Mouse (Mus musculus): ENCODE results near the gene Crb2. TPM values are rescaled to one million over a fixed set of nuclear protein-coding genes. Genes with fewer than 3 reads are reported as not detected.

Crb2 gene
- total and polyA plus RNA-seq, 2 experiments from 2014 or later = 0.46 to 3.7 TPM

DNA sequence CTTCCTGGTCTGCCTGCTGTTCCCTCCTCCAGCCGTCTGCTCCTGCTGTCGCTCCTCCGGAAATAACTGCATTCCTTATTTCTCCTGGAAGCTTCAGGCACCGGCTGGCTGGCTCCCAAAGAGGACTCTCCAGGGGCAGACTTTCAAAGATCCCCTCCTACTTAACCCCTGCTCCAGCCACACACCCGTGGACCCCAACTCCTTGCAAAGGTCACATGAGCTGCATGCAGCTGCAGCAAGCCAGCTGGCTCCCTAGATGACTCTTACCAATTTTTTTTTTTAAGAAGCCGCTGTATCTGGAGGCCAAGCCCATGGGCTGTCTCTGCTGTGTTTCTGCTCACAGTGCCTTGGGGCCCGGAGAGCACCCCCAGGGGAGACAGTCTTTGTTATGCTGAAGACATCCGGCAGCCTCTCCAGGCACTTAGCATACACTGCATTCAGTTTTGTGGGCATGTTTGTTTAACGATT, 8.9 kb upstream of the Crb2 start:
- Histone ChIP-seq H3K9ac (replicated peaks; ENCODE audit: low read depth, low read length) (no peak overlapping the region), H3K4me3 (ENCODE audit: low read depth, low read length) (no peak overlapping the region), H3K36me3 (replicated peaks; ENCODE audit: control insufficient read depth, insufficient read depth, low read length) (no peaks in the 10 kb centered on the region), H3K9me3 (replicated peaks; ENCODE audit: control insufficient read depth, low read length) (no peaks in the 10 kb centered on the region), H3K27ac (ENCODE audit: low read depth) (peak overlapping the region; percentile 39; the same call in 1 of the 2 replicates), H3K4me2 (ENCODE audit: low read depth, low read length) (peak overlapping the region; percentile 25), H3K27me3 (ENCODE audit: control insufficient read depth, insufficient read depth, low read length) (no peaks in the 10 kb centered on the region), H3K4me1 (ENCODE audit: control insufficient read depth, insufficient read depth) (peaks cover 30% of the 10 kb centered on the region)
- DNase-seq (ENCODE audit: low spot score) (peak; percentile 73), ATAC-seq (ENCODE audit: insufficient read depth, low read depth) (peak; percentile 15)
- TF ChIP-seq CTCF (IDR thresholded peaks at IDR 0.05; ENCODE audit: low read depth) (no peak), EP300 (IDR thresholded peaks at IDR 0.05; ENCODE audit: low read depth) (no peak)
- 11% methylated on average over 9 of the region's 9 CpGs for WGBS

DNA sequence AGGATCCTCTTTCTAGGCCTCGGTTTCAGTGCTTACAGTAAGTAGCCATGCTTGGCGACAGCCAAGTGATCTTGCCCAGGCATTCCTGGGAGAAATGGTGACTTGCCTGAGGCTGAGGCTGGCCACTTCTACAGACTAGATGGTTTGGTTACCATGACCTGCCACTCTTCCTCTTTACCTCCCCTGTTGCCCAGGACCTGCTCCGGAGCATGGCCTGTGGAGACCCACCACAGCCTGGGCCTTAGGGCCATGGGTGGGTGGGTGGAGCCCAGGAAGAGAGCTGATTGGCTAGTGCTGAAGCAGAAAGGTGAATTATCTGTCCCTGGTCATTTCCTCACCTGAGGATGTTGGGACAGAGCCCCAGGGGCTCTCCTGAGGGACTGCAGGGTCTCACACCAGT, 8.3 kb upstream of the Crb2 start:
- H3K27me3 ChIP-seq (ENCODE audit: control insufficient read depth, insufficient read depth, low read length) = no peaks in the 10 kb centered on the region
- peak overlapping the region; percentile 39; the same call in 1 of the 2 replicates for H3K27ac ChIP-seq (ENCODE audit: low read depth)
- peaks cover 30% of the 10 kb centered on the region for H3K4me1 ChIP-seq (ENCODE audit: control insufficient read depth, insufficient read depth)
- H3K9me3 ChIP-seq (replicated peaks; ENCODE audit: control insufficient read depth, low read length) = no peaks in the 10 kb centered on the region
- H3K4me2 ChIP-seq (ENCODE audit: low read depth, low read length) = no peak overlapping the region
- TF ChIP-seq CTCF (IDR thresholded peaks at IDR 0.05; ENCODE audit: low read depth) (no peak), EP300 (IDR thresholded peaks at IDR 0.05; ENCODE audit: low read depth) (no peak)
- WGBS = 79% methylated on average over 3 of the region's 3 CpGs
- no peak overlapping the region for H3K4me3 ChIP-seq (ENCODE audit: low read depth, low read length)
- no peak overlapping the region for H3K9ac ChIP-seq (replicated peaks; ENCODE audit: low read depth, low read length)
- DNase-seq (ENCODE audit: low spot score) = no peak
- no peak for ATAC-seq (ENCODE audit: insufficient read depth, low read depth)
- no peaks in the 10 kb centered on the region for H3K36me3 ChIP-seq (replicated peaks; ENCODE audit: control insufficient read depth, insufficient read depth, low read length)

DNA sequence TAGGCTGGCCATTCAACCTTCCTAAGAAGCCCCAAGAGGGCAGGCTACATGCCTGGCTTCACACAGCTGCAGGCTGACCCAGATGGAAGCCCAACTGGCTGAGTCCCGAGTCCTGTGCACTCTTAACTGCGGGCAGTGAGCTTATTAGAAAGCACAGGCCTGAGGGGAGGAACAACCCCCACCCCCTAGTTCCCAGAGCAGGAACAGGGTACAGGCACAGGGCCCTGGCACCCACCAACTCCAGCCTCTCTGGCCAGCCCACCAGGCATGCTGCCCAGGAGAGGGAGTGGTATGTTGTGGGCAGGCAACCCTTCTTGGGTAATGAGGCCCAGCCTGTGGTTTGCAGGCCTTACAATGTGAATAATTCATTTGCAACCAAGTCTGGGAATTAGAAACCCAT, 7.1 kb upstream of the Crb2 start:
- Histone ChIP-seq H3K27ac (ENCODE audit: low read depth) (no peak overlapping the region), H3K9ac (replicated peaks; ENCODE audit: low read depth, low read length) (no peak overlapping the region), H3K27me3 (ENCODE audit: control insufficient read depth, insufficient read depth, low read length) (no peaks in the 10 kb centered on the region), H3K4me2 (ENCODE audit: low read depth, low read length) (no peak overlapping the region), H3K9me3 (replicated peaks; ENCODE audit: control insufficient read depth, low read length) (no peaks in the 10 kb centered on the region), H3K4me1 (ENCODE audit: control insufficient read depth, insufficient read depth) (peaks cover 30% of the 10 kb centered on the region), H3K36me3 (replicated peaks; ENCODE audit: control insufficient read depth, insufficient read depth, low read length) (no peaks in the 10 kb centered on the region), H3K4me3 (ENCODE audit: low read depth, low read length) (no peak overlapping the region)
- DNase-seq (ENCODE audit: low spot score) = no peak
- TF ChIP-seq EP300 (IDR thresholded peaks at IDR 0.05; ENCODE audit: low read depth) = no peak
- no peak for TF ChIP-seq CTCF (IDR thresholded peaks at IDR 0.05; ENCODE audit: low read depth)
- ATAC-seq (ENCODE audit: insufficient read depth, low read depth) = no peak
- 80% methylated on average over 2 of the region's 2 CpGs for WGBS

DNA sequence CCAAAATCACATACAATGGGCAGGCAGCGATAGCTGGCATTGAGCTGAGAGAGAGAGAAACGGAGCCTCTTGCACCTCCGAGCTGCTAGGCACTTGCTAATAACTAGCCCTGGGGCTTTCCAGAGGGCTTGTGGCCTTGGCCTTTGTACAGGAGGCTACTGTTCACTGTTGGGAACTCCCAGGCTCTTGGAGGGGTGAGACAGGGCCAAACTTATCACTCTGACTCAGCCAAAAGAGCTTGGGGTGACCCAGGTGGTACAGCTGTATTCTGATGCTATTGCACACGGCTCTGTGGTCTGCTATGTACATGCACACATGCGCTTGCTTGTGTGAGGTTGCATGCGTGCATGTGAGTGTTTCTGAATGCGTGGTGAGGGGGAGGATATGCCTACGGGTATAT, 6.3 kb upstream of the Crb2 start:
- 89% methylated on average over 8 of the region's 8 CpGs for WGBS

DNA sequence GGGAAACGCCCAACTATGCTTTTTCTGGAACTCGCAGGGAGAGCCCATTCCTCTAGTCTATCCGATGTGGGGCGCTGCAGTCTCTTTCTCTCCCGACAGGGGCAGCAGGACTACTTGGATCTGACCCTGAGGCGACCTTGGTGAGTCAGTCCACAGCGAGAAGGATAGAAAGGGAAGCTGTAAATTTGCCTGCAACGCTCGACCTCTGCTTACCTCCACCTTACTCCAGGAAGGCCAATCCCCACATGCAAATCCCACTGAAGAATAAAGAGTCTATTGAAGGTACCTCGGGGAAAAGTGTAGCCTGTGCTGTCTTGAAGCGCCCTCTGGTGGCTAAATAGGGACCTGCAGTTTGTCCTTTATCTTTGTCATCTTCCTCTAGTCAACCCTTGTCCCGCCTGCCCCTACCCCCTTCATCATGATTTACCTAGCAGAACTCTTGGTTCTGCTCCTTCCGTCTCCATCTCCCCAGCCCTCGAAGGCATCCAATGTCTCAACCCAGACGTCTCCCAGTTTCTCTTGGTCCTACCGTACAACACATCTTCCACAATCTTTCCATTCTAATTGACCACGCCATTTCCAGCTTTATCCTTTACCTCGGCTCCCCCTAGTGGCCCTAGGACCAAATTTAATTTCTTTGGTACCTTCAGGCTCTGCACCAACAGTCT, 4.3 kb upstream of the Crb2 start:
- Histone ChIP-seq H3K4me1 (ENCODE audit: control insufficient read depth, insufficient read depth) (peaks cover 13% of the 10 kb centered on the region), H3K27me3 (ENCODE audit: control insufficient read depth, insufficient read depth, low read length) (no peaks in the 10 kb centered on the region; the same call in 1 of the 2 replicates), H3K36me3 (replicated peaks; ENCODE audit: control insufficient read depth, insufficient read depth, low read length) (no peaks in the 10 kb centered on the region), H3K9me3 (replicated peaks; ENCODE audit: control insufficient read depth, low read length) (no peaks in the 10 kb centered on the region), H3K4me3 (ENCODE audit: low read depth, low read length) (peak overlapping the region; percentile 46), H3K4me2 (ENCODE audit: low read depth, low read length) (peak overlapping the region; percentile 55), H3K27ac (ENCODE audit: low read depth) (no peak overlapping the region), H3K9ac (replicated peaks; ENCODE audit: low read depth, low read length) (no peak overlapping the region)
- WGBS = under 1% methylated on average over 18 of the region's 18 CpGs
- DNase-seq (ENCODE audit: low spot score) (peak; percentile 90), ATAC-seq (ENCODE audit: insufficient read depth, low read depth) (peak; percentile 75)
- no peak for TF ChIP-seq EP300 (IDR thresholded peaks at IDR 0.05; ENCODE audit: low read depth)
- peak; percentile 63 for TF ChIP-seq CTCF (IDR thresholded peaks at IDR 0.05; ENCODE audit: low read depth)

More for the DNA sequence above, 6.3 kb upstream of the Crb2 start:
- Histone ChIP-seq H3K4me3 (ENCODE audit: low read depth, low read length) (no peak overlapping the region), H3K4me2 (ENCODE audit: low read depth, low read length) (no peak overlapping the region), H3K36me3 (replicated peaks; ENCODE audit: control insufficient read depth, insufficient read depth, low read length) (no peaks in the 10 kb centered on the region), H3K9me3 (replicated peaks; ENCODE audit: control insufficient read depth, low read length) (no peaks in the 10 kb centered on the region), H3K27me3 (ENCODE audit: control insufficient read depth, insufficient read depth, low read length) (no peaks in the 10 kb centered on the region), H3K27ac (ENCODE audit: low read depth) (no peak overlapping the region), H3K4me1 (ENCODE audit: control insufficient read depth, insufficient read depth) (peaks cover 27% of the 10 kb centered on the region), H3K9ac (replicated peaks; ENCODE audit: low read depth, low read length) (no peak overlapping the region)
- DNase-seq (ENCODE audit: low spot score) (no peak), ATAC-seq (ENCODE audit: insufficient read depth, low read depth) (no peak)
- TF ChIP-seq CTCF (IDR thresholded peaks at IDR 0.05; ENCODE audit: low read depth) (no peak), EP300 (IDR thresholded peaks at IDR 0.05; ENCODE audit: low read depth) (no peak)

All from heart, postnatal 0 days (tissue).